Mouse (Mus musculus): ENCODE data around the gene Ppp3ca.

GRCm38 (mm10) chr3:136752126-136752716, 82.3 kb downstream of the Ppp3ca start:
- no peak for TF ChIP-seq CTCF (IDR thresholded peaks at IDR 0.05; ENCODE audit: low read depth, low read length)
- TF ChIP-seq POLR2A (IDR thresholded peaks at IDR 0.05; ENCODE audit: borderline replicate concordance, low read depth, low read length) = no peak

Measured in bone marrow macrophage, adult 2 months (primary cell).